Mouse (Mus musculus) cerebellum, adult 2 months (tissue): ENCODE measurements around the gene Nbea.

ENCODE experiments used
- CTCF ChIP-seq: fragments of 200-500 bp; IDR thresholded peaks from 2 replicates; pipeline ENCODE4 v1.5.1; 2011; ENCODE audit warnings: low read depth, mild to moderate bottlenecking, control low read depth, low read length, moderate library complexity, borderline replicate concordance; ENCODE audit not compliant: insufficient read depth
- POLR2A ChIP-seq: fragments of 200-500 bp; IDR thresholded peaks from 2 replicates; pipeline ENCODE4 v1.6.1; 2011; ENCODE audit warnings: low read length, control low read depth, borderline replicate concordance; ENCODE audit not compliant: insufficient read depth

- TF ChIP-seq CTCF (no peak), POLR2A (no peak)
Observed at GRCm38 (mm10) chr3:56215989-56216388, 32.5 kb upstream of the Nbea start.
